Mouse (Mus musculus) right cerebral cortex, adult 18-20 months (tissue): Measurements from ENCODE around the gene Vps35l.

Experiments used
- DNase-seq: peaks from one replicate; pipeline ENCODE4 v3.0.0; 2022; ENCODE audit warnings: mixed read lengths

The Vps35l gene

GRCm38 (mm10) chr7:118824451-118824850 lies 84.4 kb downstream of the Vps35l start:
- DNase-seq, result no peak

- peak; percentile 17 for DNase-seq
Observed at GRCm38 (mm10) chr7:118827975-118828416, 88.0 kb downstream of the Vps35l start.

GRCm38 (mm10) chr7:118837901-118838300 lies 97.9 kb downstream of the Vps35l start:
- DNase-seq, result no peak

GRCm38 (mm10) chr7:118841030-118841745 lies 101.2 kb downstream of the Vps35l start:
- peak; percentile 44 for DNase-seq

GRCm38 (mm10) chr7:118841796-118842195 lies 101.8 kb downstream of the Vps35l start:
- peak; percentile 39 for DNase-seq

GRCm38 (mm10) chr7:118842938-118843337 lies 102.9 kb downstream of the Vps35l start:
- no peak for DNase-seq

GRCm38 (mm10) chr7:118845141-118845540 lies 105.1 kb downstream of the Vps35l start:
- DNase-seq, result no peak

GRCm38 (mm10) chr7:118846329-118846728 lies 106.3 kb downstream of the Vps35l start:
- no peak for DNase-seq

- DNase-seq, result no peak
Observed at GRCm38 (mm10) chr7:118848796-118849195, 108.8 kb downstream of the Vps35l start.

GRCm38 (mm10) chr7:118849543-118850250 lies 109.7 kb downstream of the Vps35l start:
- no peak for DNase-seq

GRCm38 (mm10) chr7:118850676-118851290 lies 110.8 kb downstream of the Vps35l start:
- peak; percentile 30 for DNase-seq

- DNase-seq, result no peak
Observed at GRCm38 (mm10) chr7:118851571-118851970, 111.5 kb downstream of the Vps35l start.

GRCm38 (mm10) chr7:118852611-118853010 lies 112.6 kb downstream of the Vps35l start:
- DNase-seq, result no peak

- no peak for DNase-seq
Observed at GRCm38 (mm10) chr7:118854606-118855005, 114.6 kb downstream of the Vps35l start.

- peak; percentile 94 for DNase-seq
Observed at GRCm38 (mm10) chr7:118855171-118855876, 115.3 kb downstream of the Vps35l start, which contains the start of gene Iqck. Iqck (plus strand) TSS chr7:118855752.

- DNase-seq, result no peak
Observed at GRCm38 (mm10) chr7:118855877-118856304, 115.9 kb downstream of the Vps35l start, which contains the start of gene Knop1. Knop1 (minus strand) TSS chr7:118856254.

GRCm38 (mm10) chr7:118858640-118859039 lies 118.6 kb downstream of the Vps35l start:
- no peak for DNase-seq

- DNase-seq, result no peak
Observed at GRCm38 (mm10) chr7:118865362-118865761, 125.3 kb downstream of the Vps35l start.

GRCm38 (mm10) chr7:118879466-118880029 lies 139.5 kb downstream of the Vps35l start:
- no peak for DNase-seq

- no peak for DNase-seq
Observed at GRCm38 (mm10) chr7:118883957-118884356, 143.9 kb downstream of the Vps35l start.

- DNase-seq, result peak; percentile 22
Observed at GRCm38 (mm10) chr7:118884969-118885368, 144.9 kb downstream of the Vps35l start.

GRCm38 (mm10) chr7:118887303-118888055 lies 147.5 kb downstream of the Vps35l start:
- DNase-seq, result no peak
